ENCODE assay signal across 24 mouse cellular contexts in the genomic region with DNA sequence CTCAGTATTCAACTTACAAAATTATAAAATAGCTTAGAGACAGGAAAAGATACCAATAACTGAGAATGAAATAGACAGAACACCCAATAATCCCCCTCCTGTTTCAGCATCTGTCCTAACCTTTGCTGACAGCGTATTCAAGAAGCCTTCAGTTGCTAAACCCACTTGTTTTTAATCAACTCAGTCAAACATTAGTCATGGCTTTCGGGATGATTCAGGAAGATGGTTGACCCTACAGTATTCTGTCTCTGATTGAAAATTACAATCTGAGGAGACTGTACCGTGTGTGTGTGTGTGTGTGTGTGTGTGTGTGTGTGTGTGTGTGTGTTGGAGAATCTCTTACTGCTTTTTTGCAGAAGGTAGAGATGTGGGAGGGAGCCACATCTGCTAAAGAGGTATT.
"Had no signal": no experiment of that assay in that cellular context is flagged by ENCODE, and none has a peak within 500 bp of the region (broad histone marks: within the 10 kb centered on the region; RNA-seq: fewer than 3 reads in every experiment).

No protein-coding gene starts in this region.

- H3K27me3 ChIP-seq: heart, embryonic 13.5 days; heart, embryonic 15.5 days; hindbrain, embryonic 13.5 days; hindbrain, embryonic 15.5 days; kidney, embryonic 15.5 days; limb, embryonic 12.5 days; liver, embryonic 13.5 days had no signal

- H3K27ac ChIP-seq: heart, adult 2 months; heart, embryonic 13.5 days; heart, embryonic 15.5 days; hindbrain, embryonic 13.5 days; hindbrain, embryonic 15.5 days; hindbrain, postnatal 0 days; kidney, embryonic 15.5 days; kidney, postnatal 0 days; layer of hippocampus, adult 2 months; left cerebral cortex, adult 2 months; limb, embryonic 10.5 days; limb, embryonic 12.5 days; liver, embryonic 13.5 days had no signal

- DNase-seq: gastrocnemius, postnatal 14 days; gastrocnemius, postnatal 36 days; heart, adult 11 months; heart, adult 2 months; heart, postnatal 14 days; heart, postnatal 36 days; kidney, adult 11 months; kidney, adult 2 months; kidney, adult 9 months; kidney, postnatal 25 days; kidney, postnatal 4 days; liver; liver, embryonic 13.5 days had no signal

- H3K4me1 ChIP-seq: heart, embryonic 13.5 days; heart, embryonic 15.5 days; hindbrain, embryonic 13.5 days; hindbrain, embryonic 15.5 days; kidney, embryonic 15.5 days; limb, embryonic 10.5 days; limb, embryonic 12.5 days; liver, embryonic 13.5 days had no signal

- H3K4me3 ChIP-seq: heart, adult 2 months; heart, embryonic 13.5 days; heart, embryonic 15.5 days; hindbrain, embryonic 13.5 days; hindbrain, embryonic 15.5 days; kidney, embryonic 15.5 days; layer of hippocampus, adult 2 months; left cerebral cortex, adult 2 months; limb, embryonic 10.5 days; limb, embryonic 12.5 days; liver, embryonic 13.5 days had no signal
